Mouse (Mus musculus) hindbrain, embryonic 10.5 days (tissue): Measurements from ENCODE around the gene Axl. TPM values are rescaled to one million over a fixed set of nuclear protein-coding genes. Genes with fewer than 3 reads are reported as not detected.
A peak's percentile ranks its signal among the peaks of the same experiment; 100 is the strongest.

Experiments used
- DNase-seq: peaks from one replicate; pipeline ENCODE4 v3.0.0-alpha.2; 2017; ENCODE audit warnings: low spot score
- H3K27ac ChIP-seq: fragments of 300-500 bp; sonication (generic); 2 replicates; pipeline ENCODE4 v1.5.1; 2016; ENCODE audit warnings: mild to moderate bottlenecking, moderate library complexity
- H3K27me3 ChIP-seq: fragments of 300-500 bp; sonication (generic); 2 replicates; pipeline ENCODE4 v1.6.1; 2016; ENCODE audit warnings: mild to moderate bottlenecking; ENCODE audit not compliant: poor library complexity, insufficient read depth, severe bottlenecking
- H3K36me3 ChIP-seq: fragments of 300-500 bp; sonication (generic); 2 replicates; pipeline ENCODE4 v1.6.1; 2016; ENCODE audit warnings: mild to moderate bottlenecking, moderate library complexity
- H3K4me1 ChIP-seq: fragments of 300-500 bp; sonication (generic); replicated peaks from 2 replicates; pipeline ENCODE4 v1.6.1; 2016; ENCODE audit warnings: mild to moderate bottlenecking
- H3K4me3 ChIP-seq: fragments of 300-500 bp; sonication (generic); 2 replicates; pipeline ENCODE4 v1.5.1; 2016; ENCODE audit warnings: mild to moderate bottlenecking, moderate library complexity
- H3K9me3 ChIP-seq: fragments of 300-500 bp; sonication (generic); 2 replicates; pipeline ENCODE4 v1.6.1; 2016; ENCODE audit warnings: mild to moderate bottlenecking, moderate library complexity
- WGBS: fragments of 180-500 bp; shearing (Covaris S2); methylation state at CpG from one replicate; pipeline ENCODE4 v1.1.7; 2016; 5-methylcytosine and 5-hydroxymethylcytosine counted together
- polyA plus RNA-seq: library from polyadenylated mRNA; unstranded; fragments of >200 nt; fragmentation: Nextera tagmentation; extraction: Ambion mirVana; gene quantifications from 2 replicates; pipeline ENCODE4 v1.2.1, GENCODE M21; 2016

The Axl gene
- polyA plus RNA-seq, 1 experiment from 2014 or later: 18.4 TPM

DNA sequence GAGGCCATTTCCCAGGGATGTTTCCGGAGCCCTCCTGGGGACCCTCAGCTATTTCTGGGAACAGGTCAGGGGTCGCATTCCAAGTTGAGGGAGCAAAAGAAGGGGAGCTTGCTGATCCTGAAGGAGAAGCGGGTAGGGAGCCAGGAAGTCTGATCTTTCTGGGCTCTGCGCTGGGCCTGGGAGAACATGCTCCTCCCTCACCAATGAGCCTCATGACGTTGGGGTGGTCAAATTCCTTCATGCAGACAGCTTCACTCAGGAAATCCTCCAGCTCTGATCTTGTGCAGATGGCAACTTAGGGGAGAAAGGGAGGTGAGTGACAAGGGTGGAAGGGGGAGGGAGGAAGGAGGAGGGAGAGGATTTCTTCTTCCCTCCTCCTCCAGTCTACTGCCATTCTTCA, 24.3 kb downstream of the Axl start:
- WGBS: 61% methylated on average over 5 of the region's 5 CpGs
- DNase-seq: peak; percentile 12
- peak overlapping the region; percentile 56 for H3K27ac ChIP-seq
- no peak overlapping the region for H3K4me3 ChIP-seq
- no peaks in the 10 kb centered on the region for H3K9me3 ChIP-seq
- no peaks in the 10 kb centered on the region for H3K27me3 ChIP-seq
- H3K4me1 ChIP-seq: peaks cover 8% of the 10 kb centered on the region; the same call in 1 of the 2 replicates
- H3K36me3 ChIP-seq: peaks cover 29% of the 10 kb centered on the region

DNA sequence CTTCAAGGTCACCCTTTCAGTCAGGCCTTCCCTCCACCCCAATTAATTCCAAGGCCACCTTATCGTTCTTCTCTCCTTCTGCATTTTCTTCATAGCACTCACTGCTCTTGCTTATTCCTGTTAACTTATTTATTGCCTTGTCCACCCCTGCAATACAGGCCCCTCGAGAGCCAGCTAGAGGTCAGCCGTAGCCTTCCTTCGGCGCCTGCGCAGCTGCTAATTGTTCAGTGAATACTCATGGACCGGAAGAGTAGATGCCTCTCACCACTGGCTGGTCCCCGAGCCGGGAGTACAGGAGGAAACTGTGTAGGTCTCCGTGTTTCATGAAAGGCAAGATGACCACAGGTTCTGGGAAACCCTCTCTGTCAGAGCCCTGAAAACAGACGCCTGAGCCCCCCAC, 24.8 kb downstream of the Axl start:
- 80% methylated on average over 11 of the region's 11 CpGs for WGBS
- H3K36me3 ChIP-seq: peaks cover 29% of the 10 kb centered on the region
- H3K27ac ChIP-seq: peak overlapping the region; percentile 56

DNA sequence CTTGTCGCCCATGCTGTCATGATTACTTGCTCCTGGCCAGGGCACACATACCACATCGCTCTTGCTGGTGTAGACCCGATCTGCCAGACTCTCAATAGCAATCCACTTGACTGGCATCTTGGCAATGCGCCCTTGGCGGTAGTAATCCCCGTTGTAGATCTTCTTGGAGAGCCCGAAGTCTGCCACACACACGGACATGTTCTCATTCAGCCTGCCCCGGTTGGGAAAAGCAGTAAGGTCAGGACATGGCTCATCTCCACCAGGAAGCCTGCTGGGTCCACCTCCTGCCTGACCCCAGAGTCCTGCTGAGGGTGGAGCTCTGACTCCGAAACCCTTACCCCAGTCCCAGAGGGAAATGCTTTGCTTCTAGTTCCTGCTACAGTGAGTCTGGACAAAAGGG, 27.2 kb downstream of the Axl start:
- H3K9me3 ChIP-seq: no peaks in the 10 kb centered on the region
- no peak overlapping the region for H3K4me3 ChIP-seq
- H3K36me3 ChIP-seq: peaks cover 19% of the 10 kb centered on the region
- H3K4me1 ChIP-seq: peaks cover 8% of the 10 kb centered on the region; the same call in 1 of the 2 replicates
- no peaks in the 10 kb centered on the region for H3K27me3 ChIP-seq
- 85% methylated on average over 10 of the region's 10 CpGs for WGBS
- H3K27ac ChIP-seq: no peak overlapping the region
- no peak for DNase-seq

More for the DNA sequence above, 24.8 kb downstream of the Axl start:
- H3K27me3 ChIP-seq: no peaks in the 10 kb centered on the region
- no peaks in the 10 kb centered on the region for H3K9me3 ChIP-seq
- DNase-seq: no peak
- no peak overlapping the region for H3K4me3 ChIP-seq
- H3K4me1 ChIP-seq: peaks cover 8% of the 10 kb centered on the region; the same call in 1 of the 2 replicates

DNA sequence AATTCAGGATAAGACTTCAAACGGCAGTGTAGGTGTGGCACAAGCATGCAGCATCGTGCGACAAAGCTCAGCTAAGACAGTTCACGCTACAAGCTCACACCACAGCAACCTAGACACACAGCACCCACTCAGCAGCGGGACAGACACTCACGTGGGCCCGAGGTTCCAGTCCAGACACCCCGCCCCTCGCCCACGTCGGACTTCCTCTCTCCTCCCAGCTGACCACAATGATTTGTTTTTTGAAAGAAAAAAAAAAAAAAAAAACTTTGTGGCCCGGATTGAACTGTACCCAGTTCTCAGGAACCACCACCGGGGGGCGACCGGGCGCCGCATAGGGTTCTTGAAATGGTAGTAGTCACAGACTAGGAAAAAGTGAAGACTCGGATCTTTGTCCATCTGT, 32.5 kb downstream of the Axl start:
- no peaks in the 10 kb centered on the region for H3K27me3 ChIP-seq
- peak overlapping the region; percentile 98 for H3K4me3 ChIP-seq
- peaks cover 21% of the 10 kb centered on the region for H3K4me1 ChIP-seq
- H3K27ac ChIP-seq: peak overlapping the region; percentile 99
- peak; percentile 89 for DNase-seq
- peaks cover 22% of the 10 kb centered on the region for H3K36me3 ChIP-seq
- 0 out of 2 replicates have a peak, but pooled peaks cover 3% of the 10 kb centered on the region for H3K9me3 ChIP-seq
- WGBS: 1% methylated on average over 18 of the region's 18 CpGs

DNA sequence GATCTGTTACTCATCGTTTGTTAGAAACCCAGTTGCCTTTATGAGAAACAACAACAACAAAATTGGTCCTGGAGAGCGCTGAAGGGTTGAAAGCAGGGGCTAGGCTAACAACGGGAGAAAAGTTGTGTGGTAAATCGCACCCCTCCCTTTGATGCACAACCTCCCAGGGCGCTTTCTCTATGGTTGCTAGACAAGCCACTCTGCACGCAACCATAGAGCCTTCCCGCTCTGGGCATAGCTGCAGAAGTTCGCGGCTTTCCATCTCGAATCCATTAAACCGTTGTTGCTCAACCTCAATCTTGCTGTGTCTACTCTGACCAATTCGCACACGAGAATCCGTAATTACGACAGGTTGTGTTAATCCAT, 33.1 kb downstream of the Axl start:
- Histone ChIP-seq H3K27me3 (no peaks in the 10 kb centered on the region), H3K36me3 (peaks cover 24% of the 10 kb centered on the region), H3K4me1 (peaks cover 21% of the 10 kb centered on the region), H3K27ac (peak overlapping the region; percentile 99), H3K4me3 (peak overlapping the region; percentile 98), H3K9me3 (0 out of 2 replicates have a peak, but pooled peaks cover 3% of the 10 kb centered on the region)
- DNase-seq: peak; percentile 77
- WGBS: under 1% methylated on average over 15 of the region's 15 CpGs

DNA sequence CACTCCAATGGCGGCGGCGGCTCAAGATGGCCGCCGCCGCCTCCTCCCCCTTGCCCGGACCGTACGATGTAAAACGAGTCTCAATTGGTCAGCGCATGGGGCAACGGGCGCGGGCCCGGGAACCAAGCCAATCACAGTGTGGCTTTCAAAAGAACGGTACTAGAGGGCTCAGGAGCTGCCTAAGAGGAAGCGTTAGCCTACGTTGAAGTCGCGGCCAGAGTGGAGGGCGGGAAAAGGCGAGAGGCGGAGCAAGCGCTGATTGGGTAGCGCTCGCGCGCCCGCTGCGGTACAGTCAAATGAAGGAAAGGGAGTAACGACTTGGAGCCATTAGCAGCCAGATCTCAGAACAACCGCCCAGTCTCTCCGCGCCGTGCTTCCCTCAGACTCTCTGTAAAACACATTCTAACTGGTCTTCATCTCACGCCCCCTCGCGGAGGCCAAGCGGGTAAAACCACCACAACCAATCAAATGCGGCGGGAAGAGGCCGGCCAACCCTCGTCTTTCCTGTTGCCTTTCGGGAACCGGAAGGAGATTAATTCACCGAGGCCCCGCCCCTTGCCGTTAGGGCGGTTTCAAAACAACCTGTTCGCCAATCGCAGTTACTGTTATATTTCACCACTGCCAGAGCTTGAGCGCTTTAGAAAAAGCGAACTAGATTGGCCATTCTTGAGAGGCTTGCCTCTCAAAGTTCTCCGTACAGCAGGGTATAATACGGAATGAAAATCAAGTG, 33.6 kb downstream of the Axl start, which contains the start of gene Hnrnpul1:
TSS of gene Hnrnpul1 (minus strand) at position 20 of the 730 bp plus-strand sequence.
- Histone ChIP-seq H3K4me1 (peaks cover 21% of the 10 kb centered on the region), H3K27me3 (no peaks in the 10 kb centered on the region), H3K27ac (peak within 1 kb of the TSS; percentile 99), H3K4me3 (peak within 1 kb of the TSS; percentile 98), H3K36me3 (peaks cover 27% of the 10 kb centered on the region), H3K9me3 (0 out of 2 replicates have a peak, but pooled peaks cover 3% of the 10 kb centered on the region)
- peak; percentile 98 for DNase-seq
- under 1% methylated on average over 55 of the region's 55 CpGs for WGBS

DNA sequence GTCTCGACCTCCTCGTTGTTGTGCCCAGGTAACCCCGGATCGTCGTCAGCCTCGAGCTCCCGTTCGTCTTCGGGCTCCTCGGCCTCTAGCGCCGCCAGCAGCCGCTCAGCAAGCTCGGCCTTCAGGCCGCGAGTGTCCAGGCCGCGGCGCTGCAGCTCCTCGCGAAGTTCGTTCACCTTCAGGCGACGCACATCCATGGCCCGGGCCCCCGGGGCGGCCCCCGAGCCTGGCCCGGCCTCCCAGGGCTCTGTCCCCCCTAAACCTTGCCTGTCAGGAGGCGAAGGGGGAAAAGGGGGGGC, 34.1 kb downstream of the Axl start:
- Histone ChIP-seq H3K27me3 (no peaks in the 10 kb centered on the region), H3K27ac (peak overlapping the region; percentile 99), H3K4me3 (peak overlapping the region; percentile 98), H3K36me3 (peaks cover 32% of the 10 kb centered on the region), H3K4me1 (peaks cover 21% of the 10 kb centered on the region), H3K9me3 (0 out of 2 replicates have a peak, but pooled peaks cover 3% of the 10 kb centered on the region)
- 0% methylated on average over 30 of the region's 30 CpGs for WGBS
- DNase-seq: no peak

DNA sequence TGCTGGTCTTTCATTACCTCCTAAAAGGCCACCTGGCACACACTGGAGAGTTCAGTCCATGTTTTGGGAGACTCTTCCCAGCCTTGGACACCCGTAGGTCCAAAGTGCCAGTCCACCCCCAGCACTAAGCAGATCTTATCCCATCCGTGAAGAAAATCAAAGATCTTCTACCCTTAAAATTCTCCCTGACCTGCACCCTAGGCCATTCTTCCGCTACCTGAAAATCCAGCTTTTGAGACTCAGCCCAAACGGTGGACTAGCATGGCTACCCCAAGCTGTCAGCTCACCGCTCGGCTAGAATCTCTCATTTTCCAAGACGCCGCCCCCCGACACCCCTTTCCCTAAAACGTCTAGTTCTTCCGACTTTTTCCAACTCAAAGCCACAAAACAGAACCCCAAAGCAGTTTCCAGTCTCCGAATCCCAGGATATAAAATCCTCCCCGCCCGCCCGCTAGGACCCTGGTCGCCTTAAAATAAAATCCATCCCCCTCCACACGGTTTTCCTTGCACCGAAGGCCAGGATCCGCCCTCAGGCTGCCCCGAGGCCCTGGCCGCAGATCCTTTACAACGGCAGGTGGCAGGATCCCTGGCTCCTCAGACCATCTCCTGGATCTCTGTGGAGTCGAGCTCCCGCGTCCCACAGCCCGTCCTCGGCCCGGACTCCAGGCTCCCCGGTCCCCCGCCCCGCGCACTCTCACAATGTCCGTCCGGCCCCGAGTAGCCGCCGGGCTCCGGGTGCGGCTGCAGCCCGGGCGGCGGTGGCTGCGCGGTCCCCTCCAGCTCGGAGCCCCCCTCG, 34.7 kb downstream of the Axl start:
- WGBS: 1% methylated on average over 46 of the region's 46 CpGs
- no peaks in the 10 kb centered on the region for H3K27me3 ChIP-seq
- H3K4me1 ChIP-seq: peaks cover 21% of the 10 kb centered on the region
- DNase-seq: no peak
- H3K27ac ChIP-seq: peak overlapping the region; percentile 99
- H3K4me3 ChIP-seq: peak overlapping the region; percentile 98
- peaks cover 38% of the 10 kb centered on the region for H3K36me3 ChIP-seq
- H3K9me3 ChIP-seq: 0 out of 2 replicates have a peak, but pooled peaks cover 3% of the 10 kb centered on the region

DNA sequence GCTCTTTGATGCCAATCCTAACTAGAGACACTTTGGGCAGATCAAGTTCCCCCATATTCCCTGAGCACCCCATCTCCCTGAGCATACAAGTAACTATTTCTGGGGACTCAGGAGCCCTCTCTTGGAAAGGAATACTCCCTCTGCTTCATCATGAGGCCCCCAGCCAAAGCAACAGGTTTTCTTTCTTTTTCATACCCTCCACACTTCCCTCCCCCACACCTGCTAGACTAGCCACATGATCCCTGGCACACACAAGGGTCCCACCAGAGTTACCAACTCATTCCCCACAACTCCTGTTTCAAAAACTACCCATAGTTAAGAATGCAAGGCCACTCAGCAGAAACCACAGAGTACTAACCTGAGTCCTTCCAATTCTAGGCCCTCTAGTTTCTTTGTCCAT, 35.4 kb downstream of the Axl start:
- DNase-seq: no peak
- H3K9me3 ChIP-seq: 0 out of 2 replicates have a peak, but pooled peaks cover 3% of the 10 kb centered on the region
- H3K4me1 ChIP-seq: peaks cover 21% of the 10 kb centered on the region
- H3K27ac ChIP-seq: peak overlapping the region; percentile 99
- peak overlapping the region; percentile 98 for H3K4me3 ChIP-seq
- H3K27me3 ChIP-seq: no peaks in the 10 kb centered on the region
- peaks cover 46% of the 10 kb centered on the region for H3K36me3 ChIP-seq

DNA sequence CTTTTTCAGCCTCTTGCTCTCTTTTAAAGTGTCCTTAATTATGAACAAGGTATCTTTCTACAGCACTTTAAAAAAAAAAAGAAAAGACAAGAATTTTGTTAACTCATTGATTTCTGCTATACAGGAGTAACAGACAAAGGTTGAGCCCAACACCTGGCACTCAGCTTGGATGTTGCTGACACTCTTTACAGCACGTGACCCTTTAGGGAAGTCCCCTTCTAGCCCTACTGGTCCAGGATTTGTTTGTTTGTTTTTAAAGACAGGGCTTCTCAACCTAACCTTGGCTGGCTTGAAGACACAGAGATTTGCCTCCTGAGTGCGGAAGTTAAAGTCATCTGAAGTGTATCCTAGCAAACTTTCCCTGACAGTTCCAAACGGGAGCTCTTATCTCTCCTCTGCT, 41.7 kb downstream of the Axl start:
- Histone ChIP-seq H3K27ac (no peak overlapping the region), H3K4me3 (no peak overlapping the region), H3K36me3 (peaks cover 100% of the 10 kb centered on the region), H3K9me3 (no peaks in the 10 kb centered on the region), H3K4me1 (peaks cover 4% of the 10 kb centered on the region), H3K27me3 (no peaks in the 10 kb centered on the region)
- 87% methylated on average over 3 of the region's 3 CpGs for WGBS
- no peak for DNase-seq

DNA sequence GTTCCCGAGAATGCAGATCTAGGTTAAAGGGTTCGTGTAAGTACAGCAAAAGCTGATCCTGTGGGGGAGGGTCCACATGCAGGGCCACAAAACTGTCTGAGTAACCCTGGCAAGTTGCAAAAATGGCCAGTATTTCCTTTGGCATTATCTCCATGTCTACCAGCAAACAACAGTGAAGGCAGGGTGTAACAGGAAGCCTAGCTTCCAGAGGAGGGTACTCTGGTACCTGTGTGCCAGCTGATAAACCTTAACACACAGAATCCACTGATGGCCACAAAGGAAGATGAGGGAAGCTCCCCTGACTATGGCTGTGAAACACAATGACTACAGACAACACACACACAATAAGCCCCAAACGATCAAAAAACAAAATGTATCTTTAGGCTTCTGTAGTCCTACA, 50.2 kb downstream of the Axl start:
- Histone ChIP-seq H3K9me3 (no peaks in the 10 kb centered on the region), H3K27ac (no peak overlapping the region), H3K36me3 (peaks cover 100% of the 10 kb centered on the region), H3K4me1 (no peaks in the 10 kb centered on the region), H3K27me3 (no peaks in the 10 kb centered on the region), H3K4me3 (no peak overlapping the region)
- WGBS: 87% methylated on average over 3 of the region's 3 CpGs
- DNase-seq: no peak

DNA sequence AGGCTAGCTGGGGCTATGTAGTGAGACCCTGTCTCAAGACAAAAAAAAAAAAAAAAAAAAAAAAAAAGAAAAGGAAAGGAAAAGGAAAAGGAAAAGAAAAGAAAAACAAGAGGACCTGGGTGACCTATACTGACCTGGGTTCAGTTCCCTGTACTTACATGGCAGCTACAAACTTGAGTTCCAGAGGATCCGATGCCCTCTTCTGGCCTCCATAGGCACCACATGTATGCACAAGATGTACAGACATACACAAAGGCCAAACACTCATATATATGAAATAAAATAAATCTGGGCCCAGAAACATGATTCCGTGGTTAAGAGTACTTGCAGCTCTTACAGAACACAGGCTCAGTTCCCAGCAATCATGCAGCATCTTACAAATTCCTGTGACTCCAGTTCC, 51.6 kb downstream of the Axl start:
- no peak for DNase-seq

DNA sequence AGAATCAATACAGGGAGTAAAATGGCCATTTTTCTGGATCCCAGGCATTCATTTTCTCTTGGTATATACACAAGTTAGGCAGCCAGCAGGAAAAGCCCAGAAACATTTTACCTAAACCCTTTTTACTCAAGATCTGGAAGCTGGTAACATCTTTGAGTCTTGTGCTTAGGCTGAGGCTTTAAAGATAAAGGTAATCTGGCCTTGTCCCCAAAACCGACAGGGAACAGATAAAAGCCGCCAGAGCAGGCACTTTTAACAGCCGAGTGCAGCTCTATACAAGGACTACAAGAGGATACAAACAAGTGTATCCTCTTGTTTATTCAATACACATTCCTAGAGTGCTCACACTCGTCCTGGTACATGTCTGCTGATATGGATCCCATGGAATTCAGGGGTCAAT, 53.5 kb downstream of the Axl start:
- Histone ChIP-seq H3K36me3 (peaks cover 100% of the 10 kb centered on the region), H3K4me3 (no peak overlapping the region), H3K27me3 (no peaks in the 10 kb centered on the region), H3K9me3 (no peaks in the 10 kb centered on the region), H3K4me1 (no peaks in the 10 kb centered on the region), H3K27ac (no peak overlapping the region)
- no peak for DNase-seq
- WGBS: 81% methylated on average over 4 of the region's 4 CpGs

More for the DNA sequence above, 51.6 kb downstream of the Axl start:
- no peaks in the 10 kb centered on the region for H3K27me3 ChIP-seq
- no peak overlapping the region for H3K27ac ChIP-seq
- no peak overlapping the region for H3K4me3 ChIP-seq
- WGBS: 93% methylated on average over 2 of the region's 2 CpGs
- no peaks in the 10 kb centered on the region for H3K4me1 ChIP-seq
- no peaks in the 10 kb centered on the region for H3K9me3 ChIP-seq
- H3K36me3 ChIP-seq: peaks cover 100% of the 10 kb centered on the region
